Mouse (Mus musculus) liver, adult 2 months (tissue): ENCODE measurements at regions not wholly inside any gene's neighbourhood (a gene's known extent, or its start where the extent isn't known, plus 50 kb on each side); places are given as distances from the start of the nearest gene placed in this dataset.

Source experiments
- DNase-seq: peaks from one replicate; pipeline ENCODE4 v3.0.0-alpha.2; 2011; ENCODE audit warnings: low read depth, low spot score; ENCODE audit errors: extremely low read depth
- H3K27ac ChIP-seq: fragments of 200-500 bp; replicated peaks from 2 replicates; pipeline ENCODE4 v1.5.1; 2012; ENCODE audit warnings: low read depth, mild to moderate bottlenecking, control low read depth, inconsistent platforms, low read length; ENCODE audit not compliant: insufficient read depth
- H3K27me3 ChIP-seq: fragments of 200-500 bp; 2 replicates; pipeline ENCODE4 v1.6.1; 2012; ENCODE audit warnings: mild to moderate bottlenecking, moderate library complexity, low read length, inconsistent platforms; ENCODE audit not compliant: control insufficient read depth, insufficient read depth
- H3K36me3 ChIP-seq: fragments of 200-500 bp; 2 replicates; pipeline ENCODE4 v1.6.1; 2012; ENCODE audit warnings: low read length, inconsistent platforms; ENCODE audit not compliant: control insufficient read depth, insufficient read depth
- H3K4me1 ChIP-seq: fragments of 200-500 bp; 2 replicates; pipeline ENCODE4 v1.6.1; 2011; ENCODE audit warnings: low read length; ENCODE audit not compliant: control insufficient read depth, insufficient read depth
- H3K4me3 ChIP-seq: fragments of 200-500 bp; 2 replicates; pipeline ENCODE4 v1.5.1; 2011; ENCODE audit warnings: low read depth, mild to moderate bottlenecking, control low read depth, low read length, moderate library complexity; ENCODE audit not compliant: insufficient read depth
- H3K79me2 ChIP-seq: fragments of 200-500 bp; 2 replicates; pipeline ENCODE4 v1.6.1; 2012; ENCODE audit warnings: inconsistent platforms, mild to moderate bottlenecking, low read length, moderate library complexity; ENCODE audit not compliant: control insufficient read depth, insufficient read depth
- H3K9ac ChIP-seq: fragments of 200-500 bp; 2 replicates; pipeline ENCODE4 v1.6.1; 2012; ENCODE audit warnings: low read depth, mild to moderate bottlenecking, control low read depth, inconsistent platforms, low read length
- CTCF ChIP-seq: fragments of 200-500 bp; IDR thresholded peaks from 2 replicates; pipeline ENCODE4 v1.5.1; 2011; ENCODE audit warnings: low read depth, low read length, control low read depth
- POLR2A ChIP-seq: fragments of 200-500 bp; IDR thresholded peaks from 2 replicates; pipeline ENCODE4 v1.6.1; 2011; ENCODE audit warnings: low read length, control low read depth; ENCODE audit not compliant: insufficient read depth; ENCODE audit errors: extremely low read depth
- WGBS: fragments of 180-500 bp; shearing (Covaris S2); methylation state at CpG from one replicate; pipeline ENCODE4 v1.1.7; 2018; 5-methylcytosine and 5-hydroxymethylcytosine counted together

DNA sequence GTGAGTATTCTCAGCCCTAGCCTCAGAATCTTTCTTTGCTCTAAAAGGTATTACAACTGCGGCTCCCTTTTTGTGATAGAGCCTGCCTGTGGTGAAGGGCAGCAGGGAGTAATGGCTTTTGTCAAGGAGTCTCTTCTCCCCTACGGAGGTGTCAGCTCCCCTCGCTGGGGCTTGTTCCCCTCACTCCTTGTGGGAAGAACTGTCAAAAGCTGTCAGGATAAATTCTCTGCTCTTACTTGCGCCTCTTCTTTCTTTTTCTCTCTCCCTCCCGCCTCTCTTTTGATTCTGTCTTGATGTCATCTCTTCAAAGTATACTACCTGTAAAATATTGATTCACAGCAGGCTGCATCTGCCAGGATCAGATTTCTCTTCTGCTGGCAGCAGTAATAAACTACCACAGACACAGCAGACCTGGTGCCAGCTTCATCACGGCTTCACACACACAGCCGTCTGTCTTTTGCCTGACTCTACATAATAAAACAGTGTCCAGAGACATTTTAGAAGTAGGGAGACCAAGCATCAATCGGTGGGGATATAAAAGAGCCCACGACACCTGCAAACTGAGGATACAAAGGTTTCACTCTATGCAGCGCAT, 205.3 kb upstream of the Fbxl4 start:
- DNase-seq = no peak
- WGBS = 25% methylated on average over 10 of the region's 10 CpGs
- no peaks in the 10 kb centered on the region for H3K79me2 ChIP-seq
- H3K27me3 ChIP-seq = peaks cover 3% of the 10 kb centered on the region; the same call in 1 of the 2 replicates
- no peaks in the 10 kb centered on the region for H3K36me3 ChIP-seq
- no peak overlapping the region for H3K9ac ChIP-seq
- no peaks in the 10 kb centered on the region for H3K4me1 ChIP-seq
- no peak overlapping the region for H3K27ac ChIP-seq
- TF ChIP-seq POLR2A (no peak), CTCF (no peak)
- no peak overlapping the region for H3K4me3 ChIP-seq

DNA sequence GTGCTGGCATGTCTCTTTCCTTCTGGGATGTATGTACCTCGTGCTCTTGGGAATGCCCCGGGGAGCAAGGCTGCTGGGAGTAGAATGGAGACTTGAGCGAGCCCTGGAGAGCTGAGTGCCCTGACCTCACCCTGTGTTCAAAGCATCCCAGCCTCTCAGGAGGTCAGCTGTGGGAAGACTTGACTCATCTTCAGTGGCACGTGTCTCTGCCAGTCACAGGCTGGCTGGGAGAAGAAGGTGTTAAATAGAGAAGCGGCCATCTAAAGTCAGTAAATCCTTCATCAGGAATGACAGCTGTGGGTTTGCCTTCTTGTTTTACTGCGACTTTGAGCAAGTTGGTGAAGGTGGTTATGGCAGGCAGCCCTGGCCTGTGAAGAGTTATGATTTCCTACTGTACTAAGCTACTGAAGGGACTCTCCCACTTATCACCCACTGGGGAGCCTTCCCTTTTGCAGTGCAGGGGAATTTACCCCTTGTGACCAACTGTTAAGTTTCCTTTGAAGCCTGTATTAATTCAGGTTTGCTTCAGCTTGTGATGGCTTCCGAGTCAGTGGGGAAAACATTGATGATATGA, 204.3 kb upstream of the Fbxl4 start:
- Histone ChIP-seq H3K36me3 (no peaks in the 10 kb centered on the region), H3K79me2 (no peaks in the 10 kb centered on the region), H3K27me3 (peaks cover 3% of the 10 kb centered on the region; the same call in 1 of the 2 replicates), H3K4me3 (no peak overlapping the region), H3K9ac (no peak overlapping the region), H3K4me1 (no peaks in the 10 kb centered on the region), H3K27ac (no peak overlapping the region)
- no peak for DNase-seq
- 25% methylated on average over 7 of the region's 7 CpGs for WGBS
- TF ChIP-seq CTCF = no peak
- TF ChIP-seq POLR2A = no peak

DNA sequence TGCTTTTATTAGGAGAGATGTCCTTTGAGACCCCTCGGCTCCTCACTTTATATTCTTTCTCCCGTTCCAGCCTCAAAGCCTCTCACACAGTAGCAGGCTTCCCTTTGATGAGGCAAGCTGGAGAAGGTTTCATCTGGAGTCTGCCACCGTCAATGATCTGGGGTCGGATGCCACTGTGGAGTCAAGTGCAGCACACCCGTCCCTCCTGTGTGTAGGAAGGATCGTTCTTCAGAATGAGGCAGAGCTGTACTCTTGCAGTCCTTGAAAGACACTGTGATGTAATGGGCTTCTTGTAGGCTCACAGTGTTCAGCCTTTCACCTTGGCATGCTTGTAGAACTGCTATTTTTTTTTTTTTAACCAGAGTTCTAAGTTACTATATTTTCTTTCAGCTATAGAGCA, 203.7 kb upstream of the Fbxl4 start:
- H3K9ac ChIP-seq = no peak overlapping the region
- no peaks in the 10 kb centered on the region for H3K4me1 ChIP-seq
- H3K36me3 ChIP-seq = no peaks in the 10 kb centered on the region
- 66% methylated on average over 6 of the region's 6 CpGs for WGBS
- H3K4me3 ChIP-seq = no peak overlapping the region
- no peaks in the 10 kb centered on the region for H3K79me2 ChIP-seq
- no peak overlapping the region for H3K27ac ChIP-seq
- no peak for TF ChIP-seq CTCF
- TF ChIP-seq POLR2A = no peak
- H3K27me3 ChIP-seq = peaks cover 3% of the 10 kb centered on the region; the same call in 1 of the 2 replicates
- no peak for DNase-seq

DNA sequence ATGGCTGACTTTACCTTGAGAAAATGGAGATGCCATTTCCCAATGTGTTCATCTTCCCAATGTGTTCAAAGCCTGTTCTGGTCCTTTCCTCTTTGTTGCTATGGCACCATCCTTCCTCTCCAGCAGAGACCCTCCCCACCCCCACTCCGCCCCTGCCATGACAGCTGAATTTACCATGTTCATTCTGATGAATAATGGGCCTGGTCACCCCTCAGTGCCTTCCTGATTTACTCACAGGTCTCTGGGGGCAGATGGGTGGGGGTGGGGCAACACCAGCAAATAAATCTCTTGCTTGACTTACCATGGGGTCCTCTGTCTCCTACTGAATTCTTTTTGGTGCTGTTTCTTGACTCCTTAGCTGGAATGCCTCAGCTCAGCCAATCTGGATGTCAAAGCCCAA, 170.9 kb upstream of the Fbxl4 start:
- Histone ChIP-seq H3K4me1 (no peaks in the 10 kb centered on the region), H3K4me3 (no peak overlapping the region), H3K9ac (no peak overlapping the region), H3K79me2 (no peaks in the 10 kb centered on the region), H3K27ac (no peak overlapping the region), H3K36me3 (no peaks in the 10 kb centered on the region), H3K27me3 (peaks cover 6% of the 10 kb centered on the region; the same call in 1 of the 2 replicates)
- whole genome bisulfite sequencing = 93% methylated on average over 1 of the region's 1 CpGs
- no peak for DNase-seq
- no peak for TF ChIP-seq POLR2A

DNA sequence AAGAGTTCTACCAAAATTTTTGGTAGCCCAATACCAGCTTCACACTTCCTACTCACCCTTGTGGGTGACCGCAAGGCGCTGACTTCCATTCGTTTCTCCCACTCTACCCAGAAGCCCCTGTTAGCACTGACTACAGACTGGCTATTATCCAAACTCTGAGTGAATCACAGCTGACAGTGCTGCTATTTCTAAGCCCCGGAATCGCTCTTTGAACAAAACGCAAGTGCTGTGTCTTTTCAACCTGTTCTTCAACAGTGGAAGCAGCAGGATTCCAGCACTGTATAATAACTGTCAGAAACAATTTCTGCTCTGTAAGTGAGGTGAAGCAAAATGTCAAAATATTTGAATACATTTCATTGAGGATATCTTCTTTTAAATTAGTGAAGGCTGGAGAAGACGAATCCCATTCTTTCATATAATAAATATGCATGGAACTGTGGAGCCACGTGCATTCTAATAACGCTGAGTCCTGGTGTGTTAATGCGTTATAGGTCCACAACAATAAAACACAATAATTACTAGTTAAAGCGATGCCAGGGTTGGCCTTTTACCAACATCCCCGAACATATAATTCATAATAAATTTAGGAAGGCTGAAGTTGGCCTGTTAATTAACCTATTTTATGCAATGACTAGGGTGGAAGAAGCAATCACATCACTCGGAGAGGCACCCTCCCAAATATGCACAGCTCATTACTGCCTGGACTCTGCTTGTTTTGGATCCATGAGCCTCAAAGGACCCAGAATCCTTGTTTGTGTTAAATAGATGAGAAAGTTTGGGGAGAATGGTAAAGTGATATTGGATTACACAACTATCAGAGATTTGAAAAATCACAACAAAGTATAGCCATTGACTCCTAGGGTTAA, 169.0 kb upstream of the Fbxl4 start:
- whole genome bisulfite sequencing = 91% methylated on average over 13 of the region's 13 CpGs
- Histone ChIP-seq H3K27me3 (peaks cover 3% of the 10 kb centered on the region; the same call in 1 of the 2 replicates), H3K9ac (no peak overlapping the region), H3K79me2 (no peaks in the 10 kb centered on the region), H3K4me1 (no peaks in the 10 kb centered on the region), H3K4me3 (no peak overlapping the region), H3K27ac (no peak overlapping the region), H3K36me3 (no peaks in the 10 kb centered on the region)
- TF ChIP-seq POLR2A (no peak), CTCF (no peak)
- no peak for DNase-seq
